Mouse (Mus musculus): ENCODE results near the gene Fabp1. TPM values are rescaled to one million over a fixed set of nuclear protein-coding genes. Genes with fewer than 3 reads are reported as not detected.

Fabp1 gene
- polyA plus RNA-seq, 1 experiment from 2014 or later: not detected

GRCm38 (mm10) chr6:71224184-71224943 lies 24.7 kb downstream of the Fabp1 start:
- DNase-seq (ENCODE audit: low spot score): no peak
- Histone ChIP-seq H3K27me3 (ENCODE audit: low read depth, poor library complexity, severe bottlenecking) (no peaks in the 10 kb centered on the region), H3K36me3 (no peaks in the 10 kb centered on the region), H3K4me3 (no peak overlapping the region), H3K27ac (replicated peaks) (peak overlapping the region; percentile 81), H3K4me1 (peaks cover 34% of the 10 kb centered on the region), H3K9me3 (replicated peaks) (no peaks in the 10 kb centered on the region)
- 79% methylated on average over 3 of the region's 3 CpGs for WGBS

DNA sequence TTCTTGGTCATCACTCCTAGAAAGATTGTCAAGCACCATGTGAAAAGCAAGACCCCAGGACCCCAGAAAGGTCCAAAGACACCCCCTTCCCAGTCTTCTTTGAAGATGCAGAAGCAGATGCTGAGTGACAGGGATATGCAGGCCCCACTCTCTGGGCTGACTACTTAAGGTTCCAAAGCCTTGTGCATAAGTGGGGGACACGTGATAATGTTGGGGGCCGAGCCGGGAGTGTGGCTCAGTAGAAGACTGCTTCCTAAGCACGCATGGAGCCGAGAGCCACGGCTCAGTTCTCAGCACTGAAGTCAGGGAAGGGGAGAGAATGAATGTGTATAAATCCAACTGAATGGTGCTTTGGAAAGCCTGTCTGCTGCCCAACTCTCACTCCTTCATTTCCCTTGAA lies 26.9 kb downstream of the Fabp1 start:
- Histone ChIP-seq H3K27ac (replicated peaks) (peak overlapping the region; percentile 81), H3K4me1 (peaks cover 34% of the 10 kb centered on the region), H3K9me3 (replicated peaks) (no peaks in the 10 kb centered on the region), H3K36me3 (no peaks in the 10 kb centered on the region), H3K4me3 (no peak overlapping the region), H3K27me3 (ENCODE audit: low read depth, poor library complexity, severe bottlenecking) (no peaks in the 10 kb centered on the region)
- peak; percentile 16 for DNase-seq (ENCODE audit: low spot score)
- 21% methylated on average over 6 of the region's 6 CpGs for WGBS

GRCm38 (mm10) chr6:71227157-71227770 lies 27.6 kb downstream of the Fabp1 start:
- peak; percentile 66 for DNase-seq (ENCODE audit: low spot score)
- H3K27ac ChIP-seq (replicated peaks): peak overlapping the region; percentile 81
- WGBS: 5% methylated on average over 7 of the region's 7 CpGs

GRCm38 (mm10) chr6:71235121-71235520 lies 35.5 kb downstream of the Fabp1 start:
- H3K36me3 ChIP-seq: no peaks in the 10 kb centered on the region
- no peak for DNase-seq (ENCODE audit: low spot score)

More at GRCm38 (mm10) chr6:71227157-71227770, 27.6 kb downstream of the Fabp1 start:
- H3K9me3 ChIP-seq (replicated peaks): no peaks in the 10 kb centered on the region
- no peaks in the 10 kb centered on the region for H3K36me3 ChIP-seq
- H3K27me3 ChIP-seq (ENCODE audit: low read depth, poor library complexity, severe bottlenecking): no peaks in the 10 kb centered on the region
- peaks cover 34% of the 10 kb centered on the region for H3K4me1 ChIP-seq
- 0 out of 2 replicates have a peak overlapping the region, but pooled peaks have one; percentile 9 for H3K4me3 ChIP-seq

DNA sequence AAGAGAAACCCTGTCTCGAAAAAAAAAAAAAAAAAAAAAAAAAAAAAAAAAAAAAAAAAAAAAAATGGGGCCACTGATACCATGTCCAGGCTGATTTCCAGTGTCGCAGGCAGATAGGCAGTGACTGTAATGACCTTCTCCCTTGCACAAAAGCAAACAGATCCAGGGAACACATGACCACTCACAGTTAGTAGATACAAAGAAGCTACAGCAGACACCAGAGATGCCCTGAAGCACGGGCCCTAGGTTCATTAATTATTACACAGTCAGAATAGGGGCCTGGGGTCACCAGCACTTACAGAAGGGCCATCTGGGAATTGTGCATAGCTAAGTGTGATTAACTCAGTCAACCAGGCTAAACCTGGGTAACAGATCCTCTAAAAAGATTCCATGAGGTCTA lies 36.3 kb downstream of the Fabp1 start:
- 82% methylated on average over 3 of the region's 3 CpGs for WGBS
- no peak overlapping the region for H3K4me3 ChIP-seq

More at GRCm38 (mm10) chr6:71235121-71235520, 35.5 kb downstream of the Fabp1 start:
- no peak overlapping the region for H3K4me3 ChIP-seq
- 87% methylated on average over 13 of the region's 13 CpGs for WGBS
- H3K27me3 ChIP-seq (ENCODE audit: low read depth, poor library complexity, severe bottlenecking): no peaks in the 10 kb centered on the region
- H3K9me3 ChIP-seq (replicated peaks): no peaks in the 10 kb centered on the region
- H3K4me1 ChIP-seq: no peaks in the 10 kb centered on the region
- H3K27ac ChIP-seq (replicated peaks): no peak overlapping the region

GRCm38 (mm10) chr6:71236506-71236905 lies 36.9 kb downstream of the Fabp1 start:
- Histone ChIP-seq H3K9me3 (replicated peaks) (no peaks in the 10 kb centered on the region), H3K27ac (replicated peaks) (no peak overlapping the region), H3K4me3 (no peak overlapping the region), H3K36me3 (no peaks in the 10 kb centered on the region), H3K4me1 (no peaks in the 10 kb centered on the region), H3K27me3 (ENCODE audit: low read depth, poor library complexity, severe bottlenecking) (no peaks in the 10 kb centered on the region)
- no peak for DNase-seq (ENCODE audit: low spot score)
- WGBS: 81% methylated on average over 6 of the region's 6 CpGs

More for the DNA sequence above, 36.3 kb downstream of the Fabp1 start:
- no peaks in the 10 kb centered on the region for H3K27me3 ChIP-seq (ENCODE audit: low read depth, poor library complexity, severe bottlenecking)
- H3K9me3 ChIP-seq (replicated peaks): no peaks in the 10 kb centered on the region
- no peak overlapping the region for H3K27ac ChIP-seq (replicated peaks)
- no peak for DNase-seq (ENCODE audit: low spot score)
- H3K4me1 ChIP-seq: no peaks in the 10 kb centered on the region
- H3K36me3 ChIP-seq: no peaks in the 10 kb centered on the region

GRCm38 (mm10) chr6:71237031-71237431 lies 37.4 kb downstream of the Fabp1 start:
- H3K36me3 ChIP-seq: no peaks in the 10 kb centered on the region
- no peaks in the 10 kb centered on the region for H3K27me3 ChIP-seq (ENCODE audit: low read depth, poor library complexity, severe bottlenecking)
- 91% methylated on average over 6 of the region's 6 CpGs for WGBS
- no peaks in the 10 kb centered on the region for H3K4me1 ChIP-seq
- no peak overlapping the region for H3K27ac ChIP-seq (replicated peaks)
- no peak overlapping the region for H3K4me3 ChIP-seq
- no peak for DNase-seq (ENCODE audit: low spot score)
- H3K9me3 ChIP-seq (replicated peaks): no peaks in the 10 kb centered on the region

DNA sequence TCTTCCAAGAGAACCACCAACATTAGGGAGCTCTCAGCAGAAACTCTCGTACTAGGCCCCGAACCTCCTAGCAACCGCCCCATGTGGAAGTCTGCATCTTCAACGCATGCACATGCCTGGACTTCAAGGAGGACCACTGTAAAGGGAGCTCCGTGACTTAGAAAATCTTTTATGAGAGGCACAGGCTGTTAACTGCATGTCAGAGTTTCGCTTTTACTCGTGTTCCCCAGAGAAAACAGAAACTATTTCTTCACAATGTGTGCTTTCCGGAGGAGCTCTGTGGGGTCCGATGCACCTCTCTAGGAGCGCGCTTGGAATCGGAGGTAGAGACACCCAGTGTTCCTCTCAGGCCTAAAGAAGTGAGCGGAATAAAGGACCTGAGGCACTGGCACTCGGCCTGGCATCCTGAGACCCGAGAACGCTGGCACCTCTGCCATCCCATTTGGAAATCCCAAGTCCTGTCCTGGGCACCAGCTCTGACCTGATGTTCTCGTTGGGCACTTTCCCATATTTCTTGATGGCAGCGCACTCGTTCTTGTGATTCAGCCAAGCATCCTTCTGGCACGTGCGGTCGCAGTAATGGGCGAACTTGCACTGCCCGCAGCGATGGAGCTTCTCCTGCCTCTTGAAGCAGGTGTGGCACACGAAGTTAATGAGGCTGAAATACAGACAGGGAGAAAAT lies 39.6 kb downstream of the Fabp1 start:
- H3K27me3 ChIP-seq (ENCODE audit: low read depth, poor library complexity, severe bottlenecking): no peaks in the 10 kb centered on the region
- no peak overlapping the region for H3K4me3 ChIP-seq
- no peaks in the 10 kb centered on the region for H3K9me3 ChIP-seq (replicated peaks)
- DNase-seq (ENCODE audit: low spot score): no peak
- H3K4me1 ChIP-seq: no peaks in the 10 kb centered on the region
- H3K27ac ChIP-seq (replicated peaks): no peak overlapping the region
- no peaks in the 10 kb centered on the region for H3K36me3 ChIP-seq
- WGBS: 93% methylated on average over 26 of the region's 26 CpGs

DNA sequence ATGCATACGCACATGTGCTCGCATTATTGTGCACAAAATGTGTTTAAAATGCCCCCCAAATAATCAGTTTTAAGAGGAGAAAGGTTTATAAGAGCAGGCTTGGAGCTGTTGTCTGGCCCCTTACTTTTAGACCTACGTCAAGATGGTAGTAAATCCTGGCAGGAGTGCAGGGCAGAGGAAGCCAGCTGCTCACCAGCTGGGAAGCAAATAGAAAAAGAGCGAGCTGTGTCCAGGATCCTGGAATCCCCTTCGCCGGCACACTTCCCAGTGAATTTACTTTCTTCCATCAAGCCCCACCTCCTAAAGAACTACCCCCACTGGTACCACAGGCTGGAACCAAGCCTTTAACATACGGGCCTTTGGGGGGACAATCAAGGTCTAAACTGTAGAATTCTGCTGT lies 41.2 kb downstream of the Fabp1 start:
- Histone ChIP-seq H3K27me3 (ENCODE audit: low read depth, poor library complexity, severe bottlenecking) (no peaks in the 10 kb centered on the region), H3K9me3 (replicated peaks) (no peaks in the 10 kb centered on the region), H3K4me1 (no peaks in the 10 kb centered on the region), H3K36me3 (no peaks in the 10 kb centered on the region), H3K4me3 (no peak overlapping the region), H3K27ac (replicated peaks) (no peak overlapping the region)
- WGBS: 90% methylated on average over 7 of the region's 7 CpGs
- DNase-seq (ENCODE audit: low spot score): no peak

DNA sequence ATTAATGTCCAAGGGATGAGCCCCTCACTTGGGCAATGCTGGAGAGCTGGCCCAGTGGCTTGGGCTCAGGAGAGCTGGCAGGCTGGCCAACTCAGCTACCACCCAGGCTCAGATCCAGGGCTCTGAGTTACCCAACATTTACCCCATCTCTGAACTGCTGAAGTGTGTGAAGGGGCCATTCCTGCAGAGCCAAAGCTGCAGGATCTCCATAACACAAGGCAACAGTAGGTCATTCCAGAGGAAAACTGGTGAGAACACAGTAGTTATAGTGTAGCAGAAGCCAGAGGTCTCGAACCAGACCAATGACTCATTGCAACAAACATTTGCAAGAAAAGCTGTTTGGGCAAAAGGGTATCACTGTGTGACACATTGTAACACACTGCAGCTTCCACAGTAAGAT lies 43.2 kb downstream of the Fabp1 start:
- WGBS: 83% methylated on average over 1 of the region's 1 CpGs
- Histone ChIP-seq H3K4me1 (no peaks in the 10 kb centered on the region), H3K27me3 (ENCODE audit: low read depth, poor library complexity, severe bottlenecking) (no peaks in the 10 kb centered on the region), H3K4me3 (no peak overlapping the region), H3K36me3 (no peaks in the 10 kb centered on the region), H3K9me3 (replicated peaks) (no peaks in the 10 kb centered on the region), H3K27ac (replicated peaks) (no peak overlapping the region)
- DNase-seq (ENCODE audit: low spot score): no peak

GRCm38 (mm10) chr6:71243258-71243657 lies 43.6 kb downstream of the Fabp1 start:
- Histone ChIP-seq H3K4me3 (no peak overlapping the region), H3K9me3 (replicated peaks) (no peaks in the 10 kb centered on the region), H3K27me3 (ENCODE audit: low read depth, poor library complexity, severe bottlenecking) (no peaks in the 10 kb centered on the region), H3K36me3 (no peaks in the 10 kb centered on the region), H3K4me1 (no peaks in the 10 kb centered on the region), H3K27ac (replicated peaks) (no peak overlapping the region)
- WGBS: 87% methylated on average over 3 of the region's 3 CpGs
- DNase-seq (ENCODE audit: low spot score): no peak

- no peaks in the 10 kb centered on the region for H3K4me1 ChIP-seq
- no peaks in the 10 kb centered on the region for H3K36me3 ChIP-seq
- H3K27ac ChIP-seq (replicated peaks): no peak overlapping the region
- DNase-seq (ENCODE audit: low spot score): no peak
- H3K4me3 ChIP-seq: no peak overlapping the region
- H3K27me3 ChIP-seq (ENCODE audit: low read depth, poor library complexity, severe bottlenecking): no peaks in the 10 kb centered on the region
- WGBS: 93% methylated on average over 1 of the region's 1 CpGs
- H3K9me3 ChIP-seq (replicated peaks): no peaks in the 10 kb centered on the region
These were observed 48.8 kb downstream of the Fabp1 start for GRCm38 (mm10) chr6:71248420-71248819.

- H3K4me3 ChIP-seq: no peak overlapping the region
- 72% methylated on average over 3 of the region's 3 CpGs for WGBS
- DNase-seq (ENCODE audit: low spot score): no peak
These were observed 50.0 kb downstream of the Fabp1 start for GRCm38 (mm10) chr6:71249615-71250014.

More at GRCm38 (mm10) chr6:71249615-71250014, 50.0 kb downstream of the Fabp1 start:
- no peaks in the 10 kb centered on the region for H3K27me3 ChIP-seq (ENCODE audit: low read depth, poor library complexity, severe bottlenecking)
- no peaks in the 10 kb centered on the region for H3K9me3 ChIP-seq (replicated peaks)
- no peaks in the 10 kb centered on the region for H3K4me1 ChIP-seq
- H3K27ac ChIP-seq (replicated peaks): no peak overlapping the region
- H3K36me3 ChIP-seq: no peaks in the 10 kb centered on the region

Measured in midbrain, embryonic 10.5 days (tissue).